Mouse (Mus musculus): ENCODE measurements around the gene Psmb1.
A peak's percentile ranks its signal among the peaks of the same experiment; 100 is the strongest.
"Not testable (repeated sequence)": the region's sequence is repeated elsewhere in the genome, so short reads cannot be mapped to it uniquely, and the experiment has no call there.

Gene Psmb1

GRCm38 (mm10) chr17:15459761-15460160, 39.8 kb downstream of the Psmb1 start:
- DNase-seq, result no peak

DNA sequence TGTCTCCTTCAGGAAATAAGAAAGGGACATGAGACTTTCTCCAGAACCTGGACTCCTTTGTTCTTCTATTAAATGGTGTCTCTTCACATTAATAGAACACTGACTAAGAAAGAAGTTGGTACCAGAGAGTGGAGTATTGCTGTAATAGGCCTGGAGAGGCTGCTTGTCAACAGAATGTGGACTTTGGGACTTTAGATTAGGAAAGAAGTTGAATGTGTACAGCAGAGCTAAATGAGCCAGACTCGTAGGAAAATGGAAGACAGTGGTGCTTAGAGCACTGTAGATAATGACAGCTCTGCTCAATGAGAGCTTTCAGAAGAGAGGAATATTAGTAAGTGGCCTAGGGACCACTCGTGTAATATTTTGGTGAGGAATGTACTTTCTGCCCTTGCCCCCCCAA, 43.0 kb downstream of the Psmb1 start:
- no peak for DNase-seq

DNA sequence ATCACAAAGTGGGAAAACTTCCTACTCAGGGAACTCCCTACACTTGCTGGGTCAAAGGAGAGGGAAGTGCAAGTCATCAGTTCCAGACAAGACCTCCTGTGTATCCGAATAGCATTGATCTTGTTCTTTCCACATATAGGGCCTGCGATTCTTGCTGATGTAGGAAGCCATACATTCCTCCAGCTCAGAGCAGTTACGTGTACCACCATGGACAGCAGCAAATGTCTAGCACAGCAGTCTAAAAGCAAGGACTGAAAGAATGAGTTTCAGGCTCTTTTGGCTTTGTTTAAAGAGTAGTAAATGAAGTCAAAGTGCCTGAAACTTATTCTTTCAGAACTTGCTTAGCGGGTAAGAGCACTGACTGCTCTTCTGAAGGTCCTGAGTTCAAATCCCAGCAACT, 44.3 kb downstream of the Psmb1 start:
- no peak for DNase-seq

DNA sequence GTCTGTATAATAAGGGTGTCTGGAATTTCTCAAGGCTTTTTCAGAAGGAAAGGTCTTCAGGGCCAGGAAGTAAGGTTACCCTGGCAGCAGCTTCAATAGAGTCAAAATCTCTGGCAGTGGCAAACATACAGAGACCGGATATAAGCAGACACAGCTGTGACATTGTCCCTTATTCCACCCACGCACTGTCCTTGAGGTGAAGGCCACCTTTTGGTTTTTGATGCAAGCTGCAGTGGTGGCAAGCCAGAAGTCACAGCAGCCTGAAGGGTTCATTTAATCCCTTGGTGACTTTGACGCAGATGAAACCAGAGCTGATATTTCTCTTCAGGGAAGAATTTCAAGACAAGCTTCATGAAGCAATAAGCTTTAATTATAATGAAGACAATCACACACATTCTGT, 49.9 kb downstream of the Psmb1 start:
- DNase-seq, result no peak

DNA sequence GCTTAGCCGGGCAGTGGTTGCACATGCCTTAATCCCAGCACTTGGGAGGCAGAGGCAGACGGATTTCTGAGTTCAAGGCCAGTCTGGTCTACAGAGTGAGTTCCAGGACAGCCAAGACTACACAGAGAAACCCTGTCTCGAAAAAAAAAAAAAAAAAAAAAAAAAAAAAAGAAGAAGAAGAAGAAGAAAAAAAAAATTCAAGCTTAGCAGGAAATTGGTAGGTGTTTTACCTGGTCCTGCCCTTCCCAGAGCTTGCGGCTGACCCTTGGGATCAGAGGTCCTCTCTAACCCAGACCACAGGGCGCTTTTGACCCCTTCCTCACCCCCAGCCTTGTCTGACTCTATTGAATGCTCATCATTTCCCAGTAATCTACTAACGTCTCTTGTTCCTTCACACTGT, 50.4 kb downstream of the Psmb1 start:
- not testable (repeated sequence) for DNase-seq

- no peak for DNase-seq
Observed at GRCm38 (mm10) chr17:15447831-15448230, 51.7 kb downstream of the Psmb1 start.

DNA sequence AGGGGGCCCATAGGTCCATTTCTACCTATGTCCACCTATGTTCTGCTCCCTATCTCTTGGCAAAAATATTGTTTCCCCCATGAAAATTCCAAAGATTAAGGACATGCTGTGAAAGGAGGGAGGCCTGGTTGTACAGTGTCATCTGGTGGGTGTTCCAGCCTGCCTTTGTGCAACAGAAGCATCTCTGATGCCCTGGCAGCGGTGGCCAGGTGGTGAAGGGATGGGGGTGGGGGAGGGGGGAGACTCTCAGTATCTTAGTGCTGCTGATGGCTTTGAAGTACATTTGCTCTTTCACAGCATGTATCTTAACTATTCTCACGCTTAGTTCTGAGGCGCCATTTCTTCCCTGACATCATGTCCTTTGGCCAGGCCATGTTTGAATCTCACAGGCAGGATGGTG, 54.1 kb downstream of the Psmb1 start:
- no peak for DNase-seq

DNA sequence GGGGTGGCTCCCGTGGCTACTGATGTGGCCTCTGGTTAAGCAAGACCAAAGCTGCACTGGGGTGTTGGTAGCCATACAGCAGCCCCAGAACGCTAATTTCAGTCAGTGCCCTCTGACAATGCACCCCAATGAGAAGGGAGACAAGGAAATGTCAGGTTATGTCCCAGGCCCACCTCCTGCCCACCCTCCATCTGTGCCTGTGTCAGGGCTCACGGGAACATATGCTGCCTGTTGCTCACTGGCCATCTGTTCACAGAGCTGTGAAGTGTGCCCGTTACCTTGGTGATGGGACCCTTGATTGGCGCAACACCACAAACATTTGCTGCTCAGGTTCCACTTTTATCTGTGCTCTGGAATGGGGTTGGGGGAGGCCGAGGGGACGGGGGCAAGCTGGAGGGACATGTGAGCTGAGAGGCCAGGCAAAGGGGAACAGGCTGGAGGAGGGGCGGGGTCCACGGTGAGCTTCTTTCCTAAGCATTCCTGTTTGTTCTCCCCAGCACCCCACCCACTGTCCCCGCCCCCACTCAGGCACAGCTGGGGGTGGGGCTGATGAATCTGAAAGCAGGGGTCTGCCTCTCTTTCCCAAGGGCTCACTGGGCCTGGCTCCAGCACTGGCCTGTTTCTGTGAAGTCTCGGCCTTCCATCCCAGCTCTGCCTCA, 59.0 kb downstream of the Psmb1 start:
- DNase-seq, result peak; percentile 19 to 27

GRCm38 (mm10) chr17:15440067-15440462, 59.5 kb downstream of the Psmb1 start:
- DNase-seq, result no peak

DNA sequence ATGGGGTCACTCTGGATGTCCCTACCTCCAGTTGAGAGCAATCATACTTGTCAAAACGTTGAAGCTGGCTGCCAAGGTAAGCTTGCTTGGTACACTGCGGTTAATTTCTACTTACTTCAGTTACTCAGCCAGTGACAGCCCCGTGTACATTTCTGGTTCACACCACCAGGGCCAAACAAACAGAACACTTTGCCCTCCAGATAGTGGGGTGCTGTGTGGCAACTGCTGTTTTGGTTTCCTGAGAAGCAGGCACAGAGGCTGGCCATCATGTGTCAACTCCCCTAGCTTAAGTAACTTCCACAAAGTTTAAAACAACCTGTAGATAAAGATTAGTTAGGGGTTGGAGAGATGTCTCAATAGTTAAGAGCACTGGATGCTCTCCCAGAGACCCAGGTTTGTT, 64.8 kb downstream of the Psmb1 start:
- no peak for DNase-seq

GRCm38 (mm10) chr17:15432036-15432435, 67.5 kb downstream of the Psmb1 start:
- no peak for DNase-seq

- no peak for DNase-seq
Observed at GRCm38 (mm10) chr17:15431551-15431950, 68.0 kb downstream of the Psmb1 start.

GRCm38 (mm10) chr17:15431021-15431514, 68.5 kb downstream of the Psmb1 start:
- peak; percentile 42 to 46 for DNase-seq

DNA sequence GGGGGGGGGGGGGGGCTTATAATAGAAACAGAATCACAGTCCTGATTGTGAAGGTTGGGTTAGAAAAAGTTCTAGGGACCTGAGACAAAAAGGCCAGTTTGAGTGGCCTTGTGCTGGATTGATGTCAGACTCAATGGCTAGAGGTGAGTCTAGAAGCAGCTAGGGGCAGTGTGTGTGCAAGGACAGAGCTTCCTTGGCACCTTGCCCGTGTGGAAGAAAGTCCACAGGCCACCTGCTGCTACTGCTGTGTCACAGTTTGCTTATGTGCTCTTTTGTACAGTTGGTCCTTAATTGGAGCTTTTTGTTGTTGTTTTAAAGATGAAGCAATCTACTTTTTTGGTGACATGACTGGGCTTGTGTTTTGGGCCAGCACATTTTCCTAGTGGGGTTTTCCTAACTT, 69.6 kb downstream of the Psmb1 start:
- peak; percentile 11 to 13 for DNase-seq

DNA sequence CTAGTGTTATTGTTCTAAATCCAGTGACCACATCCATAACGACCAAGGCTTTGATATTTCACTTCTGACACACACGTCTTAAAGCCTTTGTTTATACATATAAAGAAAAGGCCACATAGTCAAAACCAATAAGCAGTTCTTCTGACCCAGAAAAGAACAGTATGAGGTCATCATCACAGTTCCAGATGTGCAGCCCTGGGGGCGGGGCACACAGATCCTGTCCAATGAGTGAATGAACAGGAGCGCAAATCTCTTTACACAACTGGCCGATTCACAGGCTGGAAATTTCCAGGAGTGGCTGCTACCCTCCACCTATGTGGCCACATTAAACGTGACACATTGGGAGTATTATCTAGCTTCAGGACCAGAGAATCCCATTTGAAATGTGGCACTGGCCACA, 70.1 kb downstream of the Psmb1 start:
- no peak for DNase-seq

- no peak for DNase-seq
Observed at GRCm38 (mm10) chr17:15425931-15426330, 73.6 kb downstream of the Psmb1 start.

Measured in cerebellum, postnatal 36 days (tissue).